Mouse (Mus musculus): ENCODE measurements at regions not wholly inside any gene's neighbourhood (a gene's known extent, or its start where the extent isn't known, plus 50 kb on each side); places are given as distances from the start of the nearest gene placed in this dataset.

- no peaks in the 10 kb centered on the region for H3K9me3 ChIP-seq (ENCODE audit: control insufficient read depth, low read length)
- H3K4me2 ChIP-seq = no peak overlapping the region
- H3K27me3 ChIP-seq (ENCODE audit: control insufficient read depth, insufficient read depth, low read length) = no peaks in the 10 kb centered on the region
- H3K9ac ChIP-seq (ENCODE audit: low read length) = no peak overlapping the region
- 88% methylated on average over 8 of the region's 8 CpGs for WGBS
- no peak overlapping the region for H3K4me3 ChIP-seq (ENCODE audit: low read depth, low read length)
- H3K4me1 ChIP-seq (ENCODE audit: control insufficient read depth, insufficient read depth, low read length) = no peaks in the 10 kb centered on the region
- DNase-seq (ENCODE audit: low spot score, missing footprints) = no peak
- ATAC-seq (ENCODE audit: low FRiP score) = no peak
- no peak overlapping the region for H3K27ac ChIP-seq (ENCODE audit: low read depth, low read length)
- no peaks in the 10 kb centered on the region for H3K36me3 ChIP-seq (ENCODE audit: control insufficient read depth, insufficient read depth, low read length)
Observed at GRCm38 (mm10) chr3:99749725-99750124, 135.5 kb upstream of the Spag17 start.

DNA sequence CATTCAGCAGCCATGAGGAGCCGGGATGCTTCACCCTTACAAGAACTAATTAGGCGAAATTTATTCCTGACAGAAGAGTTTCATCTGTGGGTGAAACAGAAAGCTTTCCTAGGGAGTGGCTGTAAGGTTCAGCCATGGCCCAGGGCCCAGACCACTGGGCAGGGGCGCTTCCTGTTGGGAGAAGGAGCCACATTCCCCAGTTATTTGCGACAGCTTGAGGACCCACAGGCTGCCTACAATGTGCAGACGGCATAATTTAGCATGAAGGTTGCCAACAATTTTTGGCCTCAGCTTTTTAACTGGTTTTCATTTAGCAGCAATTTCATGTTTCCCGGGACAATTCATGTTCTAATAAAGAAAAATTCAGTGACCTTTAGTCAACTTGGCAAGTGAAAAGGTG, 106.7 kb upstream of the Spag17 start:
- ATAC-seq (ENCODE audit: low FRiP score) (no peak), DNase-seq (ENCODE audit: low spot score, missing footprints) (no peak)
- no peaks in the 10 kb centered on the region for H3K4me1 ChIP-seq (ENCODE audit: control insufficient read depth, insufficient read depth, low read length)

DNA sequence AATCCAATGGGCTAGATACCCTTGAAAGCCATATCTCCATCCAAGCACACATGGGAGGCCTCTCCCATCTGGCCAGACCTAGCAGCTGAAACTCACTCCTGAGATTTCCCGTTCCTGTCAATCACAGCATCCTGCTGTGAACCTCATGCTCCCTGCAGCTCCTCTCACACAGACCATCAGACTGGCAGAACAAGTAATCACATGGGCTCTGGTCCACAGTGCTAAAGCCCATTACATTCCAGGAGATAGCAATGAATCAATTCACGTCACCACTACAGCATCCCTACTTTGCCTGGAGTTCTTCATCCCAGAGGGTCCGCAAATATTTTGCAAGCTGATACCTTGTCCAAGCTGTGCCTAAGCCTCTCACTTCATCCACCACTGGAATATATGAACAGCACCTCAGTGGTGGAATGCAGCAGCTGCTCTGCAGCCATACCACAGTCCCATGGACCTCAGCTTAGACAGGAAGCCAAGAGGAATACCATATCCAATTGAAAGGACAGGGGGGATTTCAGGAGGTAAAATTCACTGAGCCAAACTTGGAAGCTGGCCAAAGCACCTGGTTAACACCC, 99.2 kb upstream of the Spag17 start:
- H3K4me3 ChIP-seq (ENCODE audit: low read depth, low read length) = no peak overlapping the region
- no peaks in the 10 kb centered on the region for H3K9me3 ChIP-seq (ENCODE audit: control insufficient read depth, low read length)
- no peak overlapping the region for H3K9ac ChIP-seq (ENCODE audit: low read length)
- no peaks in the 10 kb centered on the region for H3K4me1 ChIP-seq (ENCODE audit: control insufficient read depth, insufficient read depth, low read length)
- ATAC-seq (ENCODE audit: low FRiP score) = no peak
- no peaks in the 10 kb centered on the region for H3K27me3 ChIP-seq (ENCODE audit: control insufficient read depth, insufficient read depth, low read length)
- H3K4me2 ChIP-seq = no peak overlapping the region
- no peak for DNase-seq (ENCODE audit: low spot score, missing footprints)
- no peak overlapping the region for H3K27ac ChIP-seq (ENCODE audit: low read depth, low read length)
- 71% methylated on average over 3 of the region's 3 CpGs for WGBS
- H3K36me3 ChIP-seq (ENCODE audit: control insufficient read depth, insufficient read depth, low read length) = no peaks in the 10 kb centered on the region

More for the DNA sequence above, 106.7 kb upstream of the Spag17 start:
- no peaks in the 10 kb centered on the region for H3K36me3 ChIP-seq (ENCODE audit: control insufficient read depth, insufficient read depth, low read length)
- H3K9me3 ChIP-seq (ENCODE audit: control insufficient read depth, low read length) = no peaks in the 10 kb centered on the region
- H3K4me3 ChIP-seq (ENCODE audit: low read depth, low read length) = no peak overlapping the region
- H3K27ac ChIP-seq (ENCODE audit: low read depth, low read length) = no peak overlapping the region
- no peak overlapping the region for H3K4me2 ChIP-seq
- no peaks in the 10 kb centered on the region for H3K27me3 ChIP-seq (ENCODE audit: control insufficient read depth, insufficient read depth, low read length)
- 83% methylated on average over 6 of the region's 6 CpGs for WGBS
- no peak overlapping the region for H3K9ac ChIP-seq (ENCODE audit: low read length)

DNA sequence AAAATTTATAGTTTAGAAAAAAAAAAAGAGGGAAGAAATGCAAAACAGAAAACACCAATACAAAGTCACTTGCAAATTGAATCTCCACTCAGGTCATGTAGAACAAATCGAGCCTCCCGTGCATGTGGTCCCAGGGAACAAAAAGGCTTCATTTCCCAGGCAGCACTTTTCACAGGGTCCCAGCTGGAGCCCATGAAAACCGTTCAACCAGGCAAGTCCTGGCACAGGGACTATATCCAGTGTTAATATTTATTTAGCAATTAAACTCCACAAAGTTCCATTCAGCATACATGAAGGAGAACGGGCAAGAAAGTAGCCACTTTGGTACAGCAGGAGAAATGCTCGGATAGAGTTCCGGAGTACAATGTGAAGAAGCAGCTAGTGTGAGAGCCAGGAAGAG, 93.9 kb upstream of the Spag17 start:
- ATAC-seq (ENCODE audit: low FRiP score) = no peak
- H3K27me3 ChIP-seq (ENCODE audit: control insufficient read depth, insufficient read depth, low read length) = no peaks in the 10 kb centered on the region
- no peaks in the 10 kb centered on the region for H3K9me3 ChIP-seq (ENCODE audit: control insufficient read depth, low read length)
- no peaks in the 10 kb centered on the region for H3K36me3 ChIP-seq (ENCODE audit: control insufficient read depth, insufficient read depth, low read length)
- 65% methylated on average over 6 of the region's 6 CpGs for WGBS
- H3K27ac ChIP-seq (ENCODE audit: low read depth, low read length) = no peak overlapping the region
- no peak for DNase-seq (ENCODE audit: low spot score, missing footprints)
- no peak overlapping the region for H3K4me2 ChIP-seq
- H3K4me1 ChIP-seq (ENCODE audit: control insufficient read depth, insufficient read depth, low read length) = no peaks in the 10 kb centered on the region
- H3K9ac ChIP-seq (ENCODE audit: low read length) = no peak overlapping the region
- H3K4me3 ChIP-seq (ENCODE audit: low read depth, low read length) = no peak overlapping the region

GRCm38 (mm10) chr3:99793622-99794021, 91.6 kb upstream of the Spag17 start:
- ATAC-seq (ENCODE audit: low FRiP score) (no peak), DNase-seq (ENCODE audit: low spot score, missing footprints) (no peak)
- WGBS = 92% methylated on average over 3 of the region's 3 CpGs
- H3K27ac ChIP-seq (ENCODE audit: low read depth, low read length) = no peak overlapping the region
- H3K4me1 ChIP-seq (ENCODE audit: control insufficient read depth, insufficient read depth, low read length) = no peaks in the 10 kb centered on the region
- H3K9me3 ChIP-seq (ENCODE audit: control insufficient read depth, low read length) = no peaks in the 10 kb centered on the region
- H3K4me3 ChIP-seq (ENCODE audit: low read depth, low read length) = no peak overlapping the region
- no peak overlapping the region for H3K4me2 ChIP-seq
- H3K27me3 ChIP-seq (ENCODE audit: control insufficient read depth, insufficient read depth, low read length) = no peaks in the 10 kb centered on the region
- no peak overlapping the region for H3K9ac ChIP-seq (ENCODE audit: low read length)
- H3K36me3 ChIP-seq (ENCODE audit: control insufficient read depth, insufficient read depth, low read length) = no peaks in the 10 kb centered on the region

GRCm38 (mm10) chr3:99795835-99796234, 89.4 kb upstream of the Spag17 start:
- H3K4me2 ChIP-seq = no peak overlapping the region
- WGBS = 86% methylated on average over 2 of the region's 2 CpGs
- no peak overlapping the region for H3K9ac ChIP-seq (ENCODE audit: low read length)
- no peak overlapping the region for H3K4me3 ChIP-seq (ENCODE audit: low read depth, low read length)
- H3K9me3 ChIP-seq (ENCODE audit: control insufficient read depth, low read length) = no peaks in the 10 kb centered on the region
- DNase-seq (ENCODE audit: low spot score, missing footprints) (no peak), ATAC-seq (ENCODE audit: low FRiP score) (no peak)
- no peak overlapping the region for H3K27ac ChIP-seq (ENCODE audit: low read depth, low read length)
- no peaks in the 10 kb centered on the region for H3K4me1 ChIP-seq (ENCODE audit: control insufficient read depth, insufficient read depth, low read length)
- no peaks in the 10 kb centered on the region for H3K36me3 ChIP-seq (ENCODE audit: control insufficient read depth, insufficient read depth, low read length)
- H3K27me3 ChIP-seq (ENCODE audit: control insufficient read depth, insufficient read depth, low read length) = no peaks in the 10 kb centered on the region

- H3K27ac ChIP-seq (ENCODE audit: low read depth, low read length) = no peak overlapping the region
- H3K9me3 ChIP-seq (ENCODE audit: control insufficient read depth, low read length) = no peaks in the 10 kb centered on the region
- H3K27me3 ChIP-seq (ENCODE audit: control insufficient read depth, insufficient read depth, low read length) = no peaks in the 10 kb centered on the region
- WGBS = 74% methylated on average over 2 of the region's 2 CpGs
- H3K4me2 ChIP-seq = no peak overlapping the region
- no peaks in the 10 kb centered on the region for H3K4me1 ChIP-seq (ENCODE audit: control insufficient read depth, insufficient read depth, low read length)
- H3K36me3 ChIP-seq (ENCODE audit: control insufficient read depth, insufficient read depth, low read length) = no peaks in the 10 kb centered on the region
- no peak overlapping the region for H3K4me3 ChIP-seq (ENCODE audit: low read depth, low read length)
- DNase-seq (ENCODE audit: low spot score, missing footprints) (no peak), ATAC-seq (ENCODE audit: low FRiP score) (no peak)
- no peak overlapping the region for H3K9ac ChIP-seq (ENCODE audit: low read length)
Observed at GRCm38 (mm10) chr3:99797791-99798190, 87.4 kb upstream of the Spag17 start.

DNA sequence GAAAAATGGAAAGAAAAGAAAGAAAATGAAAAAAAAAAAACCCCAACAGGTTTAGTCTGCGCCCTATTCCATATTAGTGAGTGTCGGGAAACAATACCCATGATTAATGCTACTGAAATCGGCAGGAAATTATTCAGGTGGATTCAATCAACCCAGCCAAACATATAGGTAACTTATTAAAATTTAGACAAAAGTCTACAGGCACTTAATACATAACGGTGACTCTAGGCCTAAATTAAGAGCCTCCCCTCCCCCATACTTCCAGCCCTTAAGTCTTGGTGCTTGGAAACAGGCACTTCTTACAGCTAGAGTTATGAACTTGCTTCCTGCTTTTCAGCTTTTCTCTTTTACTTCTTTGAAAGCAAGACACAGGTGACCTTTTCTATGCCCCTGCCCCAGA, 74.7 kb upstream of the Spag17 start:
- DNase-seq (ENCODE audit: low spot score, missing footprints) (no peak), ATAC-seq (ENCODE audit: low FRiP score) (no peak)
- Histone ChIP-seq H3K27me3 (ENCODE audit: control insufficient read depth, insufficient read depth, low read length) (no peaks in the 10 kb centered on the region), H3K27ac (ENCODE audit: low read depth, low read length) (no peak overlapping the region), H3K9me3 (ENCODE audit: control insufficient read depth, low read length) (no peaks in the 10 kb centered on the region), H3K4me2 (no peak overlapping the region), H3K4me1 (ENCODE audit: control insufficient read depth, insufficient read depth, low read length) (no peaks in the 10 kb centered on the region), H3K4me3 (ENCODE audit: low read depth, low read length) (no peak overlapping the region), H3K36me3 (ENCODE audit: control insufficient read depth, insufficient read depth, low read length) (no peaks in the 10 kb centered on the region), H3K9ac (ENCODE audit: low read length) (no peak overlapping the region)
- 79% methylated on average over 4 of the region's 4 CpGs for WGBS

GRCm38 (mm10) chr3:99811276-99811675, 73.9 kb upstream of the Spag17 start:
- H3K4me2 ChIP-seq = no peak overlapping the region
- DNase-seq (ENCODE audit: low spot score, missing footprints) (no peak), ATAC-seq (ENCODE audit: low FRiP score) (no peak)
- no peaks in the 10 kb centered on the region for H3K27me3 ChIP-seq (ENCODE audit: control insufficient read depth, insufficient read depth, low read length)
- no peak overlapping the region for H3K4me3 ChIP-seq (ENCODE audit: low read depth, low read length)
- no peak overlapping the region for H3K9ac ChIP-seq (ENCODE audit: low read length)
- WGBS = 92% methylated on average over 3 of the region's 3 CpGs
- H3K9me3 ChIP-seq (ENCODE audit: control insufficient read depth, low read length) = no peaks in the 10 kb centered on the region
- no peaks in the 10 kb centered on the region for H3K36me3 ChIP-seq (ENCODE audit: control insufficient read depth, insufficient read depth, low read length)
- H3K4me1 ChIP-seq (ENCODE audit: control insufficient read depth, insufficient read depth, low read length) = no peaks in the 10 kb centered on the region
- H3K27ac ChIP-seq (ENCODE audit: low read depth, low read length) = no peak overlapping the region

- peaks cover under 1% of the 10 kb centered on the region; the same call in 1 of the 2 replicates for H3K4me1 ChIP-seq (ENCODE audit: control insufficient read depth, insufficient read depth, low read length)
- 83% methylated on average over 4 of the region's 4 CpGs for WGBS
- DNase-seq (ENCODE audit: low spot score, missing footprints) (no peak), ATAC-seq (ENCODE audit: low FRiP score) (no peak)
- H3K9me3 ChIP-seq (ENCODE audit: control insufficient read depth, low read length) = no peaks in the 10 kb centered on the region
- no peaks in the 10 kb centered on the region for H3K27me3 ChIP-seq (ENCODE audit: control insufficient read depth, insufficient read depth, low read length)
- no peak overlapping the region for H3K27ac ChIP-seq (ENCODE audit: low read depth, low read length)
- no peak overlapping the region for H3K4me2 ChIP-seq
- no peak overlapping the region for H3K9ac ChIP-seq (ENCODE audit: low read length)
- H3K4me3 ChIP-seq (ENCODE audit: low read depth, low read length) = no peak overlapping the region
- H3K36me3 ChIP-seq (ENCODE audit: control insufficient read depth, insufficient read depth, low read length) = no peaks in the 10 kb centered on the region
Observed at GRCm38 (mm10) chr3:99812836-99813235, 72.4 kb upstream of the Spag17 start.
